Mouse (Mus musculus): Measurements from ENCODE around the gene Olfr373. TPM values are rescaled to one million over a fixed set of nuclear protein-coding genes. Genes with fewer than 3 reads are reported as not detected.
"Not testable (repeated sequence)": the region's sequence is repeated elsewhere in the genome, so short reads cannot be mapped to it uniquely, and the experiment has no call there.

The Olfr373 gene
- total RNA-seq (2021) = not detected
- long read RNA-seq, experiment 1 = 0 reads
- long read RNA-seq, experiment 2 = 0 reads

- not testable (repeated sequence) for DNase-seq (ENCODE audit: low spot score in 2 of 2)
These were observed at the start of gene Olfr373 for GRCm38 (mm10) chr8:72082877-72083276. Olfr373 (plus strand) TSS chr8:72083177.

DNA sequence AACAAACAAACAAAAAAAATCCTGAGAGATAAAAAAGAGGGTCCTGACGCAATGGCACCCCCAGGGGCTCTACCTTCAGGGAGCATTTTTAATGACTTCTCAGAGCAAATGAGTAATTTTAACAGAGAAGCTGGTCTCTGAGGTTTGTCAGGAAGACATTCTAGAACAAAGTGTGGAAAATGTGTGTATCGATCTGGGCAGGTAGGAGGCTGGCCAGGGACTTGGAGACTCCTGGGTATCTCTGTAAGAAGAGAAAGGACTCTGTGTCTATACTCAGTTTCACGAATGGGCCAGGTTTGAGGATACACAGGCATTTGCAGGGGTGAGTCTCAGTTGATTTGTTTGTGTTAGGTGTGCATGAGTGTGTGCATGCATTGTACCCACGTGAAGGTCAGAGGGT, 42.1 kb upstream of the Olfr373 start, which contains the start of gene Olfr372:
Gene Olfr372, plus strand, starts transcription at position 301 of the 400 bp plus-strand sequence.
- DNase-seq (ENCODE audit: low spot score in 2 of 2) = not testable (repeated sequence)

- DNase-seq (ENCODE audit: low spot score in 2 of 2) = no peak
These were observed 40.5 kb upstream of the Olfr373 start for GRCm38 (mm10) chr8:72042493-72042892.

DNA sequence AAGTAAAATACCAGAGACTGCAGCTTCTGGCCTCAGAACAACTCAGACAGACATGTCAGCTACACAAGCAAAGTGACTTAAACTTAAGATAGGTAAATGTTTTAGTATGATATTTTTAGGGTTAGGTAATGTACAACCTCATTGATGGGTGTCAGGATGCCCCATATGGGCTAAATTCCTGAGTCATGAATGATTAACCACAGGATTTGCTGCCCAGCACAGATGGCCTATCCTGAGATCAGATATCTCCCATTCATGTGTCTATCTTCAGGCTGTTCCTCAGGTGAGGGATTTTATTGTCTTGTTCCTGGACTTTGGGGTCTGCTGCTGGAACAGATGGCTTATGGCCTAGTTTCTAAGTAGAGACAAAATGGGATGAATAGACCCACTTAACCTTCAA, 28.3 kb upstream of the Olfr373 start:
- DNase-seq (ENCODE audit: low spot score in 2 of 2) = not testable (repeated sequence)

DNA sequence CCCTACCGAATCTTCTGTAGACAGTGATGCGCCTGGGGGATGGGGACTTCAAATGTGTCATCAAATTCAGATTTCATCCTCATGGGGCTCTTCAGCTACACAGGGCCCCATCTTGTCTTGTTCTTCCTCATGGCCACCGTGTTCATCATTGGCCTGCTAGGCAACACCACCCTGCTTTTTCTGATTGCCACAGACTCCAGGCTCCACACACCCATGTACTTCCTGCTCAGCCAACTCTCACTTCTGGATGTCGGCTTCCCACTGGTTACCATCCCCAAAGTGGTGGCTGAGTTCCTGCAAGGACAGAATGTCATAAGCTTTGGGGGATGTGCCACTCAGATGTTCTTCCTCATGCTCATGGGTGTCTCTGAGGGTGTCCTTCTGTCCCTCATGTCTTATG, 25.3 kb upstream of the Olfr373 start:
- not testable (repeated sequence) for DNase-seq (ENCODE audit: low spot score in 2 of 2)

DNA sequence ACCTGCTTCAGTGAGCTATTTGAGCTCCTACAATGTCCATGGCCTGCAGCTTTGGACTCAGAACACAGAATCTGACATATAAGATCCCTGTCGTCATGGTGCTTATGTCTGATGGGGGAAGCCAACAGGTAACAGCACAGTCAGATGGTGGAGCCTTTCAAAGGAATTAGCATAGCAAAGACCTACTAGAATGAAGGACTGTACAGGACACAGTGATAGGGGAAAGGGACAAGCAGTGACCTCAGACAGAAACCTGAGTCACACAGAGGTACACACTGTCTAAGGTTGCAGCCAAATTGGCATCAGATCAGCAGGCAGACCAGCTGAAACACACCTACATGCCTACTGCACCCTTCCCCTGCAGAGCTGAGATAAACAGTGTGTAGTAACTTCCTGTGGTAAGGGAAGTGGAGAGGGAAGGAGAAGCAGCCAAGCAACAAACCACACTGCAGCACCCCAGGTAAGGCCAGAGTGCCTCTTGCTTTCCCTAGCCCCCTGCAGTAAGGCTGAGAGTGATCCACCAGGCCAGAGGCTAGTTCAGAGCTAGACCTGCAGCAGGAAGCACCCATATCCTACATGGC, 16.1 kb upstream of the Olfr373 start:
- DNase-seq (ENCODE audit: low spot score in 2 of 2) = not testable (repeated sequence)

- DNase-seq (ENCODE audit: low spot score in 2 of 2) = no peak
These were observed 1.8 kb downstream of the Olfr373 start for GRCm38 (mm10) chr8:72084744-72085143.

DNA sequence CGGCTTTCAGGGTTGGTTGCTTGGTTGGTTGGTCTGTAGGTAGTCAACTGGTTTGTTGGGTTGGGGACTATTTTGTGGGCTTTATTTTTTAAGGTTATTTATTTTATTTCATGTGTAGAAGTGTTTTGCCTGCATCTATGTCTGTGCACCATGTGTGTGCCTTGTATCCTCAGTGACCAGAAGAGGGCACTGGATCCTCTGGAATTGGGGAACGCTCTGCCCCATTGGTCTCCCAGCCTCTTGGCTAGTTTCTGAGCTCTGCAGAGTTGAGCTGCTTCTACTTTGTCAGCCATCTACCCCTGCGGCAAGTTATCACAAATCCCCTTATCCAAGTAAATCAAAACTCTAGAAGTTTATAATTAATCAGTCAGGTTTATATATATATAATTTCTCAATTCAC, 4.6 kb downstream of the Olfr373 start:
- DNase-seq (ENCODE audit: low spot score in 2 of 2) = not testable (repeated sequence)

DNA sequence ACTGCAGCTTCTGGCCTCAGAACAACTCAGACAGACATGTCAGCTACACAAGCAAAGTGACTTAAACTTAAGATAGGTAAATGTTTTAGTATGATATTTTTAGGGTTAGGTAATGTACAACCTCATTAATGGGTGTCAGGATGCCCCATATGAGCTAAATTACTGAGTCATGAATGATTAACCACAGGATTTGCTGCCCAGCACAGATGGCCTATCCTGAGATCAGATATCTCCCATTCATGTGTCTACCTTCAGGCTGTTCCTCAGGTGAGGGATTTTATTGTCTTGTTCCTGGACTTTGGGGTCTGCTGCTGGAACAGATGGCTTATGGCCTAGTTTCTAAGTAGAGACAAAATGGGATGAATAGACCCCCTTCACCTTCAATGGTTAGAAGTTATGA, 13.7 kb downstream of the Olfr373 start:
- DNase-seq (ENCODE audit: low spot score in 2 of 2) = not testable (repeated sequence)

DNA sequence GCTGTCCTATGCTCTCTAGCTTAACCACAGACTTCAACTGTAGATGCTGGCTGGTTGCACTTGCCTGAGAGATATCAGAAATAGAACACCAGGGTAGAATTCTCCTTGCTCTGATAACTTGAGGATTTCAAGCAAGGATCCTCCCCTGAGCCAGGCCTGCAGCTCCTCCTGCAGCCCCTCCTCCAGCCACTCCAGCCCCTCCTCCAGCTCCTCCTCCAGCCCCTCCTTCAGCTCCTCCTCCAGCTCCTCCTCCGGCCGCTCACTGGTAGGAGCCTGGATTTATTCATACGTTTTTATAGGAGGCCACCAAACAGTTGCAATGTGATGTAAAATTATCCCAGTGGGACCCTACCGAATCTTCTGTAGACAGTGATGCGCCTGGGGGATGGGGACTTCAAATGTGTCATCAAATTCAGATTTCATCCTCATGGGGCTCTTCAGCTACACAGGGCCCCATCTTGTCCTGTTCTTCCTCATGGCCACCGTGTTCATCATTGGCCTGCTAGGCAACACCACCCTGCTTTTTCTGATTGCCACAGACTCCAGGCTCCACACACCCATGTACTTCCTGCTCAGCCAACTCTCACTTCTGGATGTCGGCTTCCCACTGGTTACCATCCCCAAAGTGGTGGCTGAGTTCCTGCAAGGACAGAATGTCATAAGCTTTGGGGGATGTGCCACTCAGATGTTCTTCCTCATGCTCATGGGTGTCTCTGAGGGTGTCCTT, 16.6 kb downstream of the Olfr373 start:
- peak; percentile 34 to 40 for DNase-seq (ENCODE audit: low spot score in 2 of 2)

DNA sequence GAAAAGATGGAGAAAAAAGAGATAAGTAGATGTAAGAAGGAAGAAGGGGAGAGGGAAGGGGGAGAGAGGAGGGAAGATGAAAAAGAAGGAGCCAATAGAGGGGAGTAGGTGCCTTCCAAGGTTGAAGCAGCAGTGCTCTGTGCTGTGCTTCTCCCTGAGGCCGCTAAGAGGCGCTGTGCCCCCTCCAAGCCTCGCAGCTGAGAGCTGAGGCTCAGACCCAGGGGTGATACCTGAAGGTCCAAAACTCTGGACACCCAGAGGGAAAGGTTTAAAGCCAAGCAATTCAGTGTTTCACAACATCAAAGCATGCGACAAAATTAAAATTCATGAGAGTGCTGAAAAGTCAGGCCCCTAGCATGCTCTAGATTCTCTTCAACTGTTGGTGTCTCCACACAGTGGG, 22.2 kb downstream of the Olfr373 start:
- no peak for DNase-seq (ENCODE audit: low spot score in 2 of 2)

- DNase-seq (ENCODE audit: low spot score in 2 of 2) = no peak
These were observed 23.8 kb downstream of the Olfr373 start, which contains the start of gene Olfr374 for GRCm38 (mm10) chr8:72106740-72107139. Olfr374 (plus strand) TSS chr8:72107040.

GRCm38 (mm10) chr8:72110876-72111275, 27.9 kb downstream of the Olfr373 start:
- no peak for DNase-seq (ENCODE audit: low spot score in 2 of 2)

DNA sequence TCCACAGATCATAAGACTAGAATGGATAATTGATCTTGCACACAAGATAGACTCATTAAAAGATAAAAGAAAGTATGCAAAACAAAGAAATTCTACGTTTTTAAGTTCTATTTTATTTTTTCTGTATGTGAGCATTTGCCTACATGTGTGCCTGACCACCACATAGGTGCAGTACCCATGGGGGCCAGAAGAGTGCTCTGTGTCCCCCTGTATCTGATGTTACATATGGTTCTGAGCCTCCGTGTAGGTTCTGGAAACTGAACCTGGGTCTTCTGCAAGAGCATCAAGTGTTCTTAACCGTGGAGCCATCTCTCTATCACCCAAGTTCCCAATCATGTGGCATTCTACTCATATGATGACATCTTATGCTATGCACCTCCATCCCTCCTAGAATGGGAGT, 29.5 kb downstream of the Olfr373 start:
- DNase-seq (ENCODE audit: low spot score in 2 of 2) = no peak

GRCm38 (mm10) chr8:72115202-72115601, 32.2 kb downstream of the Olfr373 start:
- DNase-seq (ENCODE audit: low spot score in 2 of 2) = no peak

DNA sequence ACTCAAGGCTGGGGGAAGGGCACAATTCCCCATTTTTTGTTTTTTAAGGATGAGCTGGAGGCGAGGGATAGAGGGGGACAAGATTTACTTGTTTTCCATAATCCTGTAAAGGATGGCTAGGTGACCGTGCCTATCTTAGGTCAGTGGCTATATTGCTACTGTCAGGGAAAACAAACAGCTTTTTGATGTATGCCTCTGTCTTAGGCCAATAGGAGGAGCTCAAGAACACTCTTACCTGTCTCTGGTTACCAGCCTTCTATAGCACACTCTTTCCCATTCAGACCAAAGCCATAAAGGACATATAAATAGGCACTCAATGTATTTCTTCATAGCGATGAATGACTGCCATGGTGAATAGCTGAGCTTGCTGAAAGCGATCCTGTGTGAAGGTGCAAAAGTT, 35.6 kb downstream of the Olfr373 start:
- DNase-seq (ENCODE audit: low spot score in 2 of 2) = no peak

- DNase-seq (ENCODE audit: low spot score in 2 of 2) = not testable (repeated sequence)
These were observed 38.5 kb downstream of the Olfr373 start for GRCm38 (mm10) chr8:72121486-72121885.

GRCm38 (mm10) chr8:72121997-72122396, 39.0 kb downstream of the Olfr373 start:
- DNase-seq (ENCODE audit: low spot score in 2 of 2) = no peak

GRCm38 (mm10) chr8:72127834-72128233, 44.9 kb downstream of the Olfr373 start:
- no peak for DNase-seq (ENCODE audit: low spot score in 2 of 2)

DNA sequence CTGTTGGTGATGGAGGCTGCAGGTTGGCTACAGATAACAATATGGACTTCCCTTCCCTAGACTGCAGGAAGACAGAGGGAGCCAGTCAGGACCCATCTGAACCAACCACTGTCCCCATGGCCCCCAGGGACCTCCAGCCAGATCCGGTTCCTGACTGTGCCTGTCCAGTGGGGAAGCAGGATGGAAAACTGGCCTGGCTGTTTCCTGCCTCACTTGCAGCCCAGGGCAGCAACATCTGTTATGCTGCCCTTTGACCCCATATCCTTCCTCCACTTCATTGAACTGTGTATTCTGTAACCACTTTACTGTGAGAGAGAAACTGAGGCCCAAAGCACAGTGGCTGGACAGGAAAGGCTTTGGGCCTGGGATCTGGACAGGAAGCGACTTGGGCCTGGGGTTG, 48.3 kb downstream of the Olfr373 start:
- DNase-seq (ENCODE audit: low spot score in 2 of 2) = no peak

GRCm38 (mm10) chr8:72131901-72132300, 48.9 kb downstream of the Olfr373 start:
- DNase-seq (ENCODE audit: low spot score in 2 of 2) = no peak

GRCm38 (mm10) chr8:72132417-72132816, 49.4 kb downstream of the Olfr373 start:
- no peak for DNase-seq (ENCODE audit: low spot score in 2 of 2)

DNA sequence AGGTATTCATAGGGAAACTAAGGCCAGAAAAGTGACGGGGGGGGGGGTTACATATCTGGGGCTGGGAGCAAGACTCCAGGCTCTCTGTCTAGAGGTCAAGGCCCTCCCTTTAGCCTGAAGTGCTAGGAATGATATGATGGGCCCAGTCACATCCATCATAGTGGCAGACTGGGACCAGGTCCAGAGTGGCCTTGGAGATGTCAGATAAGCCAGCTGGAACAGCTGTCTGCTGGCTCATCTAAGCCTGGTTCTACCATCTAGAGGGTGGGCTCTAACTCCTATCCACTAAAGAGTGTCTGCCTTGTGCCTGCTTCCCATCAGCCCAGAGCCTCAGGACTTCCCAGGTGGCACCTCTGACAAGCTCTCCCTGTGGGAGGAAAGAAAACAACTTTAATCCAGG, 49.9 kb downstream of the Olfr373 start:
- DNase-seq (ENCODE audit: low spot score in 2 of 2) = no peak

All from gastrocnemius, postnatal 4 days (tissue).